Mouse (Mus musculus) left cerebral cortex, postnatal 4 days (tissue): ENCODE data around the gene Myo9a. TPM values are rescaled to one million over a fixed set of nuclear protein-coding genes. Genes with fewer than 3 reads are reported as not detected.

Source experiments
- total RNA-seq, 2 experiments: library from RNA; stranded (reverse); gene quantifications; 2 replicates each; pipeline ENCODE4 v1.2.3; 2021

The Myo9a gene
- total RNA-seq, 2 experiments from 2014 or later, result 98.1 to 98.4 TPM

Other genes with a start within 250 kb of the Myo9a start
- 10 to 100 TPM; 31.4 to 33.0 TPM for gene Hexa, start 211.4 kb upstream of the Myo9a start, total RNA-seq
- gene Tmem202, start 211.0 kb upstream of the Myo9a start, total RNA-seq, result 1 to 10 TPM; 2.2 to 2.3 TPM
- 10 to 100 TPM; 43.6 to 44.8 TPM for gene Celf6, start 173.0 kb upstream of the Myo9a start, total RNA-seq
- 100 to 1,000 TPM; 199 to 208 TPM for gene Parp6, start 133.6 kb upstream of the Myo9a start, total RNA-seq
- gene Pkm, start 94.5 kb upstream of the Myo9a start, total RNA-seq, result 100 to 1,000 TPM; 517 to 569 TPM
- gene Gramd2, start 70.8 kb upstream of the Myo9a start, total RNA-seq, result 10 to 100 TPM; 21.0 to 24.4 TPM
- 1 to 10 TPM; 4.1 to 4.2 TPM for gene Senp8, start 186 bp upstream of the Myo9a start, total RNA-seq
- gene Nr2e3, start 209.8 kb downstream of the Myo9a start, total RNA-seq, result not detected